Mouse (Mus musculus): Measurements from ENCODE around the gene Hps3.
"Not testable (repeated sequence)": the region's sequence is repeated elsewhere in the genome, so short reads cannot be mapped to it uniquely, and the experiment has no call there.

Hps3 gene

DNA sequence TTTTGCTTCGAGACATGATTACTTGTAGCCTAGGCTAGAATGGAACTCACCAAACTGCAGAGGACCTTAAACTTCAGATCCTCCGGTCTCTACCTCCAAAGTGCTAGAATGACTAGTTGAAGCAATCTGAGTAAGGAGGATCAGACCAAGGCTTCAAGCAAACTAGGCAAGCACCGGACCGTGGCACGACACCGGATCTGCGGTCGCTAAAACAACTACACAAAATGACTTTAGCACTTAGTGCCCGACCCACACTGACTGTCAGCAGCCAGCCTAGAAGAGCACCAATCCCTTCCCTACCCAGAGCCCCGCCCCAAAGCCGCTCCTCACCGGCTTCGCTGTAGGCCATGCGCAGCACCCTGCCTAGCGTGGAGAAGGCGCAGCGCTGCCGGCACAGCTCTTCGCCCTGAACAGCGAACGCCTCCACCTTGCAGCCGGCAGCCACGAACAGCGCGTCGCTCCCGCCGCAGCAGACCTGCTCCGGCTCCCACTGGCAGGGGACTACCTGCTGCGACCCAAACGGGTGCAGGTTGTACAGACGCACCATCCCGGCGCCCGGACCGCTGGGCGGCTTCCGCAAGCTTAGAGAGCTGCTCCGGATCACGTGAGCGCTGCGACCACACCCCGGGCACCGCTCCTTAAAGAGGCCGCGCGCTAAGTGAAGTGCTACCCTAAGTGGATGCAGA is at the start of gene Hps3:
TSS of gene Hps3 (minus strand) at position 597 of the 686 bp plus-strand sequence.
- DNase-seq (ENCODE audit: low read depth in 2 of 2, low spot score in 2 of 2): peak; percentile 76 to 83

GRCm38 (mm10) chr3:20082161-20082560 is 47.0 kb upstream of the Hps3 start:
- no peak for DNase-seq (ENCODE audit: low read depth in 2 of 2, low spot score in 2 of 2)

DNA sequence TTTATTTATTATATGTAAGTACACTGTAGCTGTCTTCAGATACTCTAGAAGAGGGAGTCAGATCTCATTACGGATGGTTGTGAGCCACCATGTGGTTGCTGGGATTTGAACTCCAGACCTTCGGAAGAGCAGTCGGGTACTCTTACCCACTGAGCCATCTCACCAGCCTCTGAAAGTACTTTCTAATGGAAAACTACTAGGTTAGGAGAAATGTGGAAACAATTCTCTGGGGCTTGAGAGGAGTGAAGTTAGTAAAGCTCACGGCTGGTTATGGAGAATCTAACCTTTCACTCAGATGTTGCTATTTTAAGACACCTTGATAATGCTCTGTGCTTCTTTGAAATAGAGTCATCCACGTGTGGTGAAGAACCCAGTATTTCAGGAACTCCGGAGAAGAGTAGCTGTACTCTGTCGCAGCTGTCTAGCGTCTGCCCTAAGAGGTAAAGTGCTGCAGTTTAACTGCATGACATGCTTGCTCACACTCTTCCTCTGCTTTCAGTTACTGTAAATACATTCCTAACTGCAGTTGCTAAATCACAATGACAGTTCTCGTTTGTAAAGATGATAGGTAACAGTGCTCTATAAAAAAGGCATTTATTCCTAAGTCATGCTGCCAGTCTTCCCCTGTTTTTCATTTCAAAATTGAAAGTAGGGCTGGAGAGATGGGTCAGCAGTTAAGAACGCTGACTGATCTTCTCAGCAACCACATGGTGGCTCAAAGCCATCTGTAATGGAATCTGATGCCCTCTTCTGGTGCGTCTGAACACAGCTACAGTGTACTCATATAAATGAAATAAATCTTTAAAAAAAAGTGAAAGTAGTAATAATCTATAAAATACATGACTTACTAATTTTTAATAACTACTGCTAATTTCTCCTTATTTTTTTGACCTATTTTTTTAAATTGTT is 41.3 kb upstream of the Hps3 start:
- DNase-seq (ENCODE audit: low read depth in 2 of 2, low spot score in 2 of 2): no peak

GRCm38 (mm10) chr3:20058197-20058541 is 23.1 kb upstream of the Hps3 start:
- no peak for DNase-seq (ENCODE audit: low read depth in 2 of 2, low spot score in 2 of 2)

GRCm38 (mm10) chr3:20057306-20058196 is 22.4 kb upstream of the Hps3 start, which contains the start of gene Hltf:
Gene Hltf (plus strand): TSS chr3:20057811.
- DNase-seq (ENCODE audit: low read depth in 2 of 2, low spot score in 2 of 2): peak; percentile 89 to 91

DNA sequence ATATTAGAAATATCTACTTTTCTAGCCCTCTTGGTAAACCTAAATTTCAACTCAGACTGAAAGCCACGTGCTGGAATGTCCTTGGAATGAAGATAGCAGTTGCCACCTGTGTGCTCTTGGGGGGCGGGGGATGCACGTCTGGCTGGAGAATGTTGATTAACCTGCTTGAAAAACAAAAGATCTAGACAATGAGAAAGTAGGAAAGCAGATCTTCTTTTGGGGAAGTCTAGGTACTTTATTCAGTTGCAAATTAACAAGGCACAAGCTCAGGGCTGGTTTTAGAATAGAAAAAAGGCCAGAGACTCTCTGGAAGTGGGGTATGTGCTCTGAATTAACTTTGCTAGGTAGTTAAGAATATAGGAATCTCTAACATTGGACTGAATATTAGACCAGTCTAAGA is 9.6 kb upstream of the Hps3 start:
- DNase-seq (ENCODE audit: low read depth in 2 of 2, low spot score in 2 of 2): not testable (repeated sequence)

- DNase-seq (ENCODE audit: low read depth in 2 of 2, low spot score in 2 of 2): not testable (repeated sequence)
These were observed 6.3 kb upstream of the Hps3 start for GRCm38 (mm10) chr3:20041461-20041860.

GRCm38 (mm10) chr3:20036069-20036468 is 954 bp upstream of the Hps3 start:
- no peak for DNase-seq (ENCODE audit: low read depth in 2 of 2, low spot score in 2 of 2)

GRCm38 (mm10) chr3:20033761-20034718 is 1.1 kb downstream of the Hps3 start:
- peak in 1 of 2 experiments; percentile 3 for DNase-seq (ENCODE audit: low read depth in 2 of 2, low spot score in 2 of 2)

GRCm38 (mm10) chr3:20030807-20031206 is 4.3 kb downstream of the Hps3 start:
- no peak for DNase-seq (ENCODE audit: low read depth in 2 of 2, low spot score in 2 of 2)

DNA sequence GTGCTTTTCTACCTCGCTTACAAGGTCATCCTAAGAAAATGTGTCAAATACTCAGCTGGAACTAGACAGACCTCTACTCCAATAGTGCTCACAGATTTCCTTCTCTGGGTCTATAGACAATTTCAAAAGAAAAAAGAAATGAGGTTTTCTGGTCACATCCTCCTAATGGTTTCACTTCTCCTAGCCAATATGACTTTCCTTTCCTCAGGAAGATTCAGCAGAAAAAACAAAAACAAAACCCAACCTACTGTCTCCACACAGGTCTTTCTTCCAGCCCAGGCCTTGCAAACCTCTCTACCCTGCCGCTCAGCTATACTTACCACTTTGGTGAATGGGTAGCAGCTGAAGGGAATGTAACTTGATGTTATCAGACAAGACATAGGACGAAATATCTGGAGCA is 6.5 kb downstream of the Hps3 start:
- DNase-seq (ENCODE audit: low read depth in 2 of 2, low spot score in 2 of 2): no peak

GRCm38 (mm10) chr3:20027788-20028187 is 7.3 kb downstream of the Hps3 start:
- no peak for DNase-seq (ENCODE audit: low read depth in 2 of 2, low spot score in 2 of 2)

DNA sequence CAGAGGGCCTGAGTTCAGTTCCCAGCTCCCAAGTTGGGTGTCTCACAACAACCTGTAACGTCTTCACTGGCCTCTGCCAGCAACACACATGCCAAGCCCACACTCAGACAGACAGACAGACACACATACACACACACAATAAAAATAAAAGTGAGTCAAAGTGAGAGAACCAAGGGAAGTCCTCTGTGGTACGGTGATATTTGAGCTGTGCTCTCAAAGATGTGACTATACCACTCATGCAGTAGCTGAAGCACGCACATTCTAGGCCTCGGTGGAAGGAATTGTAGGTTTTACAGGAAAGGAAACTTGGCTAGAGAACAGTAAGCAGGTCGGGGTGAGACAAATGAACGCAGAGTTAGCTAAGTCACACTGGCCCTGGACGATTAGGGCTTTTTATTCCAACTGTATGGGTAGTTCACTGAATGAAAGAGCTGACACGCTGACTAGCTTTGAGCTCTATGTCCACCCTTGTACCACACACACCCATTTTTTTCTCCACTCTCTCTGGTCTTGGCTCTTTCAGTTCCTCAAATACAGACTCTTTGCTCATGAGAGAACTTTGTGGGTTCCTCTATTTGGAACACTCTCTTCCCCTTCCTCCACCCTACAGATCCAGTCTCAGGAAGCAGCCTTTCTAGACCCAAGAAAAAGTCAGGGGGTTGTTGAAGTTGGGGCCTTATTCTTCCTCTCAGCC is 8.0 kb downstream of the Hps3 start:
- DNase-seq (ENCODE audit: low read depth in 2 of 2, low spot score in 2 of 2): no peak

GRCm38 (mm10) chr3:20026481-20026880 is 8.6 kb downstream of the Hps3 start:
- no peak for DNase-seq (ENCODE audit: low read depth in 2 of 2, low spot score in 2 of 2)

DNA sequence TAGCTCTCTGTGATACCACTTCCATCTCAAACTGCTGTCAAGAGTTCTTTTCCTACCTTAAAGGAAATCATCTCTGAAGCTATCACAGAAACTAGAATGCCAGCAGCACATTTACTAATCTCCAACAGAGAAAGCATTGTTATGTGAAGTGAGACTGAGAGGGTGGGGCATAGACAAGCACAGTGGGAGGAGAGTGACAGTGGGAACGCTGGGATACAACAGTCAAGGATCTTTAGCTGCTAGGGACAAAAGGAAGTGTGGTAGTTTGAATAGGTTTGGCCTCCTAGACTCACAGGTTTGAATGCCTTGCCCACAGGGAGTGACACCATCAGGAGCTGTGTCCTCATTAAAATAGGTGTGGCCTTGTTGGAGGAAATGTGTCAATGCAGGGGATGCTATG is 11.3 kb downstream of the Hps3 start:
- DNase-seq (ENCODE audit: low read depth in 2 of 2, low spot score in 2 of 2): no peak

DNA sequence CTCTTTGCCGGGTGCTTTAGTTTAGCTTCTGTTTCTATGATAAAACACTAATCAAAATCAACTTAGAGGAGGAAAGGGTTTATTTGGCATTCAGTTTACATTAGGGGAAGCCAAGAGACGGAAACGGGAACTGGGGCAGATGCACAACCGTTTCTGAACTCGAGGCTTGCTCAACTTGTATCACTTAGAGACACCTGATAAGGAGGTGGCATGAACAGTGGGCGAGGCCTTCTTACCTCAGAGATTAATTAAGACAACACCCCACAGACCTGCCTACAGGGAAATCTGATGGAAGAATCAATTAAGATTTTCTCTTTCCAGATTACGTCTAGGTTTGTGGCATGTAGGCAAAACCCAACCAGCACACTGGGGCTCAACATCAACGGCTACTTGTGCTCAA is 17.0 kb downstream of the Hps3 start:
- DNase-seq (ENCODE audit: low read depth in 2 of 2, low spot score in 2 of 2): no peak

DNA sequence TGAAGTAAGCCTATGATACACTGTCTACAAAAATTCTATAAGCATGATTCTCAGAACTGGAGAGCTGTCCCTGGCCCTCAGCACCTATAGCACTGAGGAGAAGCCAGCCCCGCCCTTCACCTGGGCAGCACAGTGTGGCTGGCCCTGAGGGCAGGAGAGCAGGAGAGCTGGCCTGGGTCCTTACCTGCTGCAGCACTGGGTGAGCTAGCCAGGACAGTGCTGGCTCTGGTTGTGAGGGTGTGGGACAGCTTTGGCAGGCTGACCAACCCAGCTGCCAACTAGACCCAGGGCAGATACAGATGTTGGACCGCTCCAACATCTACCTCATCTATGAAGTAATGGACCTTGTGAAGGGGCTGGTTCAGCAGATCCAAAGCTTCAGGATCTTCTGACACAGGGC is 20.7 kb downstream of the Hps3 start:
- DNase-seq (ENCODE audit: low read depth in 2 of 2, low spot score in 2 of 2): no peak

DNA sequence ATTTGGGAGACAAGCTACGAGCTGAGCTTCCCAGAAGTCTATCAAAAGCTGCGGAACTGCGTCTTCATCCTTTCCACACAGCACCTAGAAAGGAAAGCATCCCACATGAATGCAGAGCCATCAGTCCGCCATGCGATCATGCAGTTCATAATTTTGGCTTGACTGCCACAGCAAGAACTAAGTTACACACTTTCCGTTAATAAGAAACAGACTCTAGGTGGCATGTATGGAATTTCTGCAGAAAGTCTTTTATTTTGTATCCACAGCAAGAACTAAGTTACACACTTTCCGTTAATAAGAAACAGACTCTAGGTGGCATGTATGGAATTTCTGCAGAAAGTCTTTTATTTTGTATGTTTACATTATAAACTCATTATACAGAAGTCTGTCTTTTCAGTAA is 24.2 kb downstream of the Hps3 start:
- not testable (repeated sequence) for DNase-seq (ENCODE audit: low read depth in 2 of 2, low spot score in 2 of 2)

- DNase-seq (ENCODE audit: low read depth in 2 of 2, low spot score in 2 of 2): no peak
These were observed 24.7 kb downstream of the Hps3 start for GRCm38 (mm10) chr3:20010464-20010863.

DNA sequence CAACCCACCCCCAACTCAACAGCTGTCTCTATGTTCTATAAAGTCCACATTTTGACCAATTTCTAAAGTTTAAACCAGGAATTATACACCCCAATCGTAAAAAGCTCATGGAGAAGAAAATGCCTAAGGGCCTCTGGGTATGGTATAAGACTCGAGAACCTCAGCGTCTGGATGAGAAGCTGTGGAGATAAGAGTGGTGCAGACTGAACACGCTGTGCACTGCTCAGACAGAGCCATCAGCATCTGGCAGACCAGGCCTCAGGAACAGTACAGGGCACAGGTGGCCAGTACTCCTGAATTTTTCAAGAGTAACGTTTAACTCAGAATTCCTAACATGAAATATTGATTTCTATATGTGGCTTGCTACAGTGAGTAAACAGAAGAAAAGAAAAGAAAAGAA is 27.4 kb downstream of the Hps3 start:
- DNase-seq (ENCODE audit: low read depth in 2 of 2, low spot score in 2 of 2): no peak
